Comparison of ENCODE assay signal across 11 mouse cellular contexts in genomic region chr4:150925923-150926322, GRCm38 (mm10). TPM values are rescaled to one million over a fixed set of nuclear protein-coding genes. Genes with fewer than 3 reads are reported as not detected.
DNase-seq lines count a peak whose midpoint lies in the region; ATAC-seq and TF ChIP-seq lines count a peak whose summit lies in the region.
"Had no signal": no experiment of that assay in that cellular context is flagged by ENCODE, and none has a peak within 500 bp of the region (broad histone marks: within the 10 kb centered on the region; RNA-seq: fewer than 3 reads in every experiment).

No protein-coding gene starts in this region.

- peak; percentile 38 for DNase-seq in lung, embryonic 14.5 days
- DNase-seq in lung, postnatal 36 days, result no peak
- DNase-seq in ES-CJ7 (ENCODE audit: low read depth, low spot score), result peak; percentile 88
- peak; percentile 45 for DNase-seq in c-Kit-positive CD71-positive TER-119-positive erythroid progenitor cells, embryonic 14.5 days (ENCODE audit: low spot score)
- DNase-seq in cerebellum, adult 9-11 months, result no peak

- H3K27me3 ChIP-seq in lung, embryonic 14.5 days (ENCODE audit: insufficient read depth, low read length), result no peaks in the 10 kb centered on the region
- H3K27me3 ChIP-seq in heart, embryonic 12.5 days (replicated peaks), result 0 out of 2 replicates have a peak, but pooled peaks cover 6% of the 10 kb centered on the region
- H3K27me3 ChIP-seq: neural tube, embryonic 13.5 days; stomach, embryonic 15.5 days had no signal

- H3K9ac ChIP-seq in lung, embryonic 14.5 days, result no peak overlapping the region
- H3K9ac ChIP-seq in heart, embryonic 12.5 days, result no peak overlapping the region
- H3K9ac ChIP-seq: neural tube, embryonic 13.5 days; stomach, embryonic 15.5 days had no signal

- TF ChIP-seq CTCF in lung, embryonic 14.5 days (IDR thresholded peaks at IDR 0.05; ENCODE audit: low read depth), result peak; percentile 62

- H3K4me2 ChIP-seq in lung, embryonic 14.5 days, result no peak overlapping the region
- no peak overlapping the region for H3K4me2 ChIP-seq in heart, embryonic 12.5 days
- H3K4me2 ChIP-seq: neural tube, embryonic 13.5 days; stomach, embryonic 15.5 days had no signal

- WGBS in lung, embryonic 14.5 days, result 45% methylated on average over 5 of the region's 5 CpGs
- WGBS in heart, embryonic 12.5 days, result 46% methylated on average over 5 of the region's 5 CpGs

- H3K36me3 ChIP-seq in lung, embryonic 14.5 days (ENCODE audit: insufficient read depth), result no peaks in the 10 kb centered on the region
- no peaks in the 10 kb centered on the region for H3K36me3 ChIP-seq in heart, embryonic 12.5 days
- H3K36me3 ChIP-seq: heart, embryonic 10.5 days; neural tube, embryonic 13.5 days; stomach, embryonic 15.5 days had no signal

- ATAC-seq in lung, embryonic 14.5 days (ENCODE audit: insufficient read depth), result no peak
- ATAC-seq in neutrophil, adult 5-6 weeks (ENCODE audit: extremely low read depth, insufficient number of reproducible peaks, low FRiP score, poor library complexity, severe bottlenecking), result peak; percentile 27; the same call in 1 of the 2 replicates
- ATAC-seq in heart, embryonic 12.5 days (ENCODE audit: insufficient number of reproducible peaks, low FRiP score), result no peak

- H3K27ac ChIP-seq in lung, embryonic 14.5 days (ENCODE audit: low read depth), result no peak overlapping the region
- H3K27ac ChIP-seq in heart, embryonic 12.5 days (ENCODE audit: poor library complexity, severe bottlenecking), result no peak overlapping the region
- H3K27ac ChIP-seq: heart, embryonic 10.5 days; neural tube, embryonic 13.5 days; stomach, embryonic 15.5 days had no signal

- no peaks in the 10 kb centered on the region for H3K9me3 ChIP-seq in lung, embryonic 14.5 days (ENCODE audit: low read depth, low read length)
- H3K9me3 ChIP-seq in heart, embryonic 12.5 days (replicated peaks), result no peaks in the 10 kb centered on the region
- H3K9me3 ChIP-seq: heart, embryonic 10.5 days; neural tube, embryonic 13.5 days; stomach, embryonic 15.5 days had no signal

- H3K4me3 ChIP-seq in lung, embryonic 14.5 days (ENCODE audit: low read depth, low read length), result no peak overlapping the region
- H3K4me3 ChIP-seq in heart, embryonic 12.5 days, result no peak overlapping the region
- H3K4me3 ChIP-seq: erythroblast, embryonic 14.5 days; heart, embryonic 10.5 days; neural tube, embryonic 13.5 days; stomach, embryonic 15.5 days had no signal

- no peaks in the 10 kb centered on the region for H3K4me1 ChIP-seq in lung, embryonic 14.5 days (ENCODE audit: insufficient read depth)
- peaks cover 5% of the 10 kb centered on the region; the same call in 1 of the 2 replicates for H3K4me1 ChIP-seq in heart, embryonic 12.5 days (replicated peaks)
- H3K4me1 ChIP-seq: neural tube, embryonic 13.5 days; stomach, embryonic 15.5 days had no signal

RNA-seq across cellular contexts. Expression of gene Tnfrsf9, which starts 11.6 kb away (rescaled TPM):
- 0.12 TPM in 1 of 2 replicates, not detected in the other for polyA plus RNA-seq in lung, embryonic 14.5 days (2014; fragmentation: Nextera tagmentation; extraction: Ambion mirVana)
- 0.23 TPM in 1 of 2 replicates, not detected in the other for total RNA-seq in neutrophil, adult 5-6 weeks (2017)
- 0.28 and 0.37 TPM in 2 replicates for polyA plus RNA-seq in heart, embryonic 12.5 days (2016; fragmentation: Nextera tagmentation; extraction: Ambion mirVana)
- polyA plus RNA-seq: erythroblast, embryonic 14.5 days had no signal

RNA-seq across cellular contexts. Expression of gene Park7, which starts 11.7 kb away (rescaled TPM):
- polyA plus RNA-seq in lung, embryonic 14.5 days (2014; fragmentation: Nextera tagmentation; extraction: Ambion mirVana), result 477 and 500 TPM in 2 replicates
- 111 and 114 TPM in 2 replicates for total RNA-seq in neutrophil, adult 5-6 weeks (2017)
- polyA plus RNA-seq in heart, embryonic 12.5 days (2016; fragmentation: Nextera tagmentation; extraction: Ambion mirVana), result 306 and 308 TPM in 2 replicates

Comparison
In these comparisons a context has a peak if more than half of its experiments do, and no peak if none do; other contexts are left out.
1. DNase-seq: peak in lung, embryonic 14.5 days (single experiment), ES-CJ7 (single experiment) and c-Kit-positive CD71-positive TER-119-positive erythroid progenitor cells, embryonic 14.5 days (single experiment); none in lung, postnatal 36 days (single experiment) and cerebellum, adult 9-11 months (single experiment).